Mouse (Mus musculus) cerebellum, adult 9-10 months (tissue): ENCODE data around the gene Rapgef2.

Source experiments
- DNase-seq: peaks from one replicate; pipeline ENCODE4 v3.0.0; 2022

The Rapgef2 gene

GRCm38 (mm10) chr3:79286376-79287107, at the start of gene Rapgef2:
Rapgef2 (minus strand) TSS chr3:79286517.
- peak; percentile 75 for DNase-seq

GRCm38 (mm10) chr3:79333643-79334200, 47.4 kb upstream of the Rapgef2 start:
- no peak for DNase-seq

- DNase-seq = no peak
Measured at GRCm38 (mm10) chr3:79333051-79333450, 46.7 kb upstream of the Rapgef2 start.

- no peak for DNase-seq
Measured at GRCm38 (mm10) chr3:79329691-79330315, 43.5 kb upstream of the Rapgef2 start.

GRCm38 (mm10) chr3:79324697-79325526, 38.6 kb upstream of the Rapgef2 start:
- DNase-seq = no peak

GRCm38 (mm10) chr3:79314006-79314698, 27.8 kb upstream of the Rapgef2 start:
- DNase-seq = no peak

- DNase-seq = no peak
Measured at GRCm38 (mm10) chr3:79311895-79312294, 25.6 kb upstream of the Rapgef2 start.

- no peak for DNase-seq
Measured at GRCm38 (mm10) chr3:79310184-79310583, 23.9 kb upstream of the Rapgef2 start.

- no peak for DNase-seq
Measured at GRCm38 (mm10) chr3:79308605-79309004, 22.3 kb upstream of the Rapgef2 start.

- no peak for DNase-seq
Measured at GRCm38 (mm10) chr3:79299401-79299800, 13.1 kb upstream of the Rapgef2 start.

- no peak for DNase-seq
Measured at GRCm38 (mm10) chr3:79297281-79297680, 11.0 kb upstream of the Rapgef2 start.

GRCm38 (mm10) chr3:79296586-79296985, 10.3 kb upstream of the Rapgef2 start:
- DNase-seq = no peak

- DNase-seq = no peak
Measured at GRCm38 (mm10) chr3:79296049-79296448, 9.7 kb upstream of the Rapgef2 start.

GRCm38 (mm10) chr3:79294701-79295100, 8.4 kb upstream of the Rapgef2 start:
- DNase-seq = no peak

GRCm38 (mm10) chr3:79293023-79293422, 6.7 kb upstream of the Rapgef2 start:
- no peak for DNase-seq

GRCm38 (mm10) chr3:79289050-79289449, 2.7 kb upstream of the Rapgef2 start:
- no peak for DNase-seq

- DNase-seq = peak; percentile 43
Measured at GRCm38 (mm10) chr3:79287699-79288458, 1.6 kb upstream of the Rapgef2 start.

GRCm38 (mm10) chr3:79287108-79287576, 825 bp upstream of the Rapgef2 start:
- DNase-seq = peak; percentile 95

- DNase-seq = no peak
Measured at GRCm38 (mm10) chr3:79286031-79286375, 314 bp downstream of the Rapgef2 start.

- DNase-seq = peak; percentile 77
Measured at GRCm38 (mm10) chr3:79285097-79285675, 1.1 kb downstream of the Rapgef2 start.

GRCm38 (mm10) chr3:79283976-79284375, 2.3 kb downstream of the Rapgef2 start:
- no peak for DNase-seq
